ENCODE assay signal across 23 mouse cellular contexts in genomic region chr9:97135866-97136265, GRCm38 (mm10). TPM values are rescaled to one million over a fixed set of nuclear protein-coding genes. Genes with fewer than 3 reads are reported as not detected.
DNase-seq lines count a peak whose midpoint lies in the region; TF ChIP-seq lines count a peak whose summit lies in the region.
"Had no signal": no experiment of that assay in that cellular context is flagged by ENCODE, and none has a peak within 500 bp of the region (broad histone marks: within the 10 kb centered on the region; RNA-seq: fewer than 3 reads in every experiment).

No protein-coding gene starts in this region.

- H3K36me3 ChIP-seq in heart, embryonic 10.5 days, result no peaks in the 10 kb centered on the region
- H3K36me3 ChIP-seq: embryonic facial prominence, embryonic 12.5 days; embryonic facial prominence, embryonic 15.5 days; G1E; heart, embryonic 13.5 days; hindbrain, embryonic 12.5 days; hindbrain, embryonic 15.5 days had no signal

- DNase-seq in gastrocnemius, adult 18-20 months (ENCODE audit: low spot score), result peak; percentile 82
- no peak for DNase-seq in gastrocnemius, postnatal 14 days
- DNase-seq in heart, adult 18-20 months, result peak; percentile 53 to 56
- DNase-seq in heart, embryonic 10.5 days (ENCODE audit: low spot score), result no peak
- peak; percentile 56 for DNase-seq in lung, postnatal 25 days (ENCODE audit: low spot score)
- DNase-seq in lung, adult 2 months, result no peak
- peak; percentile 53 for DNase-seq in skeletal muscle tissue, adult 2 months (ENCODE audit: low read depth, low spot score)
- DNase-seq: adrenal gland, postnatal 10 days; adrenal gland, postnatal 36 days; B cell, adult 2 months; cerebellum, adult 11 months; cerebellum, adult 2 months; cerebellum, adult 9-11 months; cerebellum, postnatal 25 days; forebrain, postnatal 0 days had no signal

- no peak for TF ChIP-seq CTCF in lung, adult 2 months (IDR thresholded peaks at IDR 0.05; ENCODE audit: insufficient read depth, low read length)

- TF ChIP-seq POLR2A in lung, adult 2 months (IDR thresholded peaks at IDR 0.05; ENCODE audit: borderline replicate concordance, extremely low read depth, low read depth, low read length), result no peak

- 86% methylated on average over 4 of the region's 4 CpGs for WGBS in heart, embryonic 10.5 days
- WGBS in lung, adult 2 months, result 72% methylated on average over 4 of the region's 4 CpGs

- no peaks in the 10 kb centered on the region for H3K9me3 ChIP-seq in heart, embryonic 10.5 days
- H3K9me3 ChIP-seq: embryonic facial prominence, embryonic 12.5 days; embryonic facial prominence, embryonic 15.5 days; G1E; heart, embryonic 13.5 days; hindbrain, embryonic 12.5 days; hindbrain, embryonic 15.5 days had no signal

- no peaks in the 10 kb centered on the region for H3K27me3 ChIP-seq in heart, embryonic 10.5 days (ENCODE audit: insufficient read depth, poor library complexity, severe bottlenecking)
- H3K27me3 ChIP-seq: CH12.LX; embryonic facial prominence, embryonic 12.5 days; embryonic facial prominence, embryonic 15.5 days; heart, embryonic 13.5 days; hindbrain, embryonic 12.5 days; hindbrain, embryonic 15.5 days; Patski had no signal

- peaks cover 13% of the 10 kb centered on the region for H3K4me1 ChIP-seq in heart, embryonic 10.5 days
- no peaks in the 10 kb centered on the region for H3K4me1 ChIP-seq in lung, adult 2 months (ENCODE audit: control insufficient read depth, insufficient read depth, low read length)
- H3K4me1 ChIP-seq: embryonic facial prominence, embryonic 12.5 days; embryonic facial prominence, embryonic 15.5 days; hindbrain, embryonic 12.5 days; hindbrain, embryonic 15.5 days had no signal

- intact Hi-C loops in gastrocnemius, postnatal 14 days (cut with DNase I; ENCODE audit: low total_unique reads), result no loop called here

- no peak overlapping the region for H3K4me3 ChIP-seq in heart, embryonic 10.5 days
- no peak overlapping the region for H3K4me3 ChIP-seq in lung, adult 2 months (replicated peaks; ENCODE audit: extremely low read depth, low read depth, low read length)
- H3K4me3 ChIP-seq: embryonic facial prominence, embryonic 12.5 days; embryonic facial prominence, embryonic 15.5 days; heart, embryonic 13.5 days; hindbrain, embryonic 12.5 days; hindbrain, embryonic 15.5 days had no signal

- H3K27ac ChIP-seq in heart, embryonic 10.5 days, result no peak overlapping the region
- H3K27ac ChIP-seq: embryonic facial prominence, embryonic 12.5 days; embryonic facial prominence, embryonic 15.5 days; heart, embryonic 13.5 days; hindbrain, embryonic 12.5 days; hindbrain, embryonic 15.5 days had no signal

RNA-seq across cellular contexts. Expression of gene Slc25a36, which starts 24.9 kb away (rescaled TPM):
- total RNA-seq in gastrocnemius, adult 18-20 months (2021), result 10 to 100 TPM; 30.4 to 51.7 TPM
- 10 to 100 TPM; 34.0 to 37.2 TPM for total RNA-seq in gastrocnemius, postnatal 14 days (2021)
- total RNA-seq in heart, adult 18-20 months (2021), result 10 to 100 TPM; 38.5 to 38.6 TPM
- 57.4 and 63.1 TPM in 2 replicates for polyA plus RNA-seq in heart, embryonic 10.5 days (2016; fragmentation: Nextera tagmentation; extraction: Ambion mirVana)
- polyA plus RNA-seq in lung, adult 2 months (2012; rRNA removed), result 17.0 and 31.9 TPM in 2 replicates

Comparison
In these comparisons a context has a peak if more than half of its experiments do, and no peak if none do; other contexts are left out.
1. DNase-seq: peak in gastrocnemius, adult 18-20 months (single experiment), heart, adult 18-20 months (2 of 2), lung, postnatal 25 days (single experiment) and skeletal muscle tissue, adult 2 months (single experiment); none in gastrocnemius, postnatal 14 days (single experiment), heart, embryonic 10.5 days (single experiment) and lung, adult 2 months (single experiment).